Mouse (Mus musculus) forebrain, embryonic 10.5 days (tissue): ENCODE data around the gene Snx19. TPM values are rescaled to one million over a fixed set of nuclear protein-coding genes. Genes with fewer than 3 reads are reported as not detected.

Experiments
- DNase-seq: peaks from one replicate; pipeline ENCODE4 v3.0.0-alpha.2; 2017; ENCODE audit warnings: low spot score; ENCODE audit errors: extremely low spot score
- H3K27ac ChIP-seq: fragments of 300-500 bp; sonication (generic); 2 replicates; pipeline ENCODE4 v1.5.1; 2016; ENCODE audit warnings: mild to moderate bottlenecking
- H3K27me3 ChIP-seq: fragments of 300-500 bp; sonication (generic); 2 replicates; pipeline ENCODE4 v1.6.1; 2016; ENCODE audit warnings: mild to moderate bottlenecking; ENCODE audit not compliant: poor library complexity, severe bottlenecking
- H3K36me3 ChIP-seq: fragments of 300-500 bp; sonication (generic); replicated peaks from 2 replicates; pipeline ENCODE4 v1.6.1; 2016; ENCODE audit warnings: mild to moderate bottlenecking, moderate library complexity
- H3K4me1 ChIP-seq: fragments of 300-500 bp; sonication (generic); 2 replicates; pipeline ENCODE4 v1.6.1; 2016
- H3K4me3 ChIP-seq: fragments of 300-500 bp; sonication (generic); 2 replicates; pipeline ENCODE4 v1.5.1; 2016; ENCODE audit warnings: mild to moderate bottlenecking, moderate library complexity
- H3K9me3 ChIP-seq: fragments of 300-500 bp; sonication (generic); 2 replicates; pipeline ENCODE4 v1.6.1; 2016; ENCODE audit warnings: mild to moderate bottlenecking, moderate library complexity
- WGBS: fragments of 180-500 bp; shearing (Covaris S2); methylation state at CpG from one replicate; pipeline ENCODE4 v1.1.7; 2016; 5-methylcytosine and 5-hydroxymethylcytosine counted together
- polyA plus RNA-seq: library from polyadenylated mRNA; unstranded; fragments of >200 nt; fragmentation: Nextera tagmentation; extraction: Ambion mirVana; gene quantifications from 2 replicates; pipeline ENCODE4 v1.2.1, GENCODE M21; 2016

Gene Snx19
- polyA plus RNA-seq, result 22.0 and 22.9 TPM in 2 replicates

DNA sequence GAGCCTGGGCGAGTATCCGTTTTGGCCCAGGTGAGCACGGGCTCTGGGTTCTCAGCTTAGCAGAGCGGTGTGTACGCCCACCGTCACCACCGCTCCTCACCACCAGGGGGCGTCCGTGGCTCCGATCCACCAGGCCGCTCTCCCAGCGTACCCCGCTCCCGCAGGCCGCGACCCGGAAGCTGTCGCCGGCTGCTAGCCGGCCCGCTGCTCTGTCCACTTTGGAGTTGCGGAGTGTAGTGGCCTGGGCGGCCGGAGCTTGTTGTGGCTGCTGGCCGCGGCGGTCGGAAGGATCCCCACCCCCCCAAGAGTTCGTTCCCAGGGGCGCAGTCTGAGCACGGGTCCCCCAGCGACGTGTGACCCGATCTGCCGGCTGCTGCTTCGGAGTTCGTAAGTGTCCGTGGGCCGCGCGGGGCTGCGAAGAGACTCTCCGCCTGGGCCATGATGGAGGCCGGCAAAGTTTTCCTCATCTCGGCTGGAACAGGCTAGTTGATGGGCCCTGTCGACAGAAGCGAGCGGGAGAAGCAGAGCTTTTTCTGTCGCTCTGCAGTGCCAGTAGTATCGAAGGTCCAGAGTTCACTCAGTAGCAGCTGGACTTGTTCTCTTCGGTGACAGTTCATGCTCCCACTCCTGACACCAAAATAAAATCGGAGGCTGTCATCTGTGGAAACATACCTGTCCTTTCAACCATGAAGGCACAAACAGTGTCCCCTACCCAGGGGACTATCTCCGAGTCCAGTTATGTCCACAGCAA lies at the start of gene Snx19:
TSS of gene Snx19 (plus strand) at position 227 of the 751 bp plus-strand sequence.
- DNase-seq, result peak; percentile 90
- WGBS, result 5% methylated on average over 53 of the region's 53 CpGs
- H3K27ac ChIP-seq, result peak within 1 kb of the TSS; percentile 90
- no peaks in the 10 kb centered on the region for H3K27me3 ChIP-seq
- H3K36me3 ChIP-seq, result peaks cover 17% of the 10 kb centered on the region
- peaks cover 37% of the 10 kb centered on the region for H3K4me1 ChIP-seq
- no peaks in the 10 kb centered on the region for H3K9me3 ChIP-seq
- H3K4me3 ChIP-seq, result peak within 1 kb of the TSS; percentile 80

DNA sequence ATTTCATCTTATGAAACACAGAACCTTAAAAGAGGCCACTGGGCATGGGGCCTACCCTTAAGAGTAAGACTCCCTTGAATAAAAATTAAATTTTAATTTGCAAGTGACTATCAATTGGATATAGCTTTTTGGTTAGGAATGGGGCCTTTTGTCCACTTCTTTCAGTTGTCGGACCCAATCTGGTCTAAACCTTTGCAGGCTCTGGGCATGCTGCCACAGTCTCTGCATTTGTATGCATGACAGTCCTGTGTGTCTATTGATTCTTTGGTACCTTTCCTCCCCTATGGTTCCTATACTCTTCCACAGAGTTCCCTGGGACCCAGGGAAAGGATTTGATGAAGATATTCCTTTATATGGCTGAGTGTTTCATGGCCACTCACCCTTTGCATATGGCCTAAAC lies 26.1 kb upstream of the Snx19 start:
- WGBS, result 97% methylated on average over 1 of the region's 1 CpGs
- Histone ChIP-seq H3K27me3 (no peaks in the 10 kb centered on the region), H3K9me3 (no peaks in the 10 kb centered on the region), H3K36me3 (no peaks in the 10 kb centered on the region), H3K4me1 (no peaks in the 10 kb centered on the region), H3K4me3 (no peak overlapping the region), H3K27ac (no peak overlapping the region)
- no peak for DNase-seq

DNA sequence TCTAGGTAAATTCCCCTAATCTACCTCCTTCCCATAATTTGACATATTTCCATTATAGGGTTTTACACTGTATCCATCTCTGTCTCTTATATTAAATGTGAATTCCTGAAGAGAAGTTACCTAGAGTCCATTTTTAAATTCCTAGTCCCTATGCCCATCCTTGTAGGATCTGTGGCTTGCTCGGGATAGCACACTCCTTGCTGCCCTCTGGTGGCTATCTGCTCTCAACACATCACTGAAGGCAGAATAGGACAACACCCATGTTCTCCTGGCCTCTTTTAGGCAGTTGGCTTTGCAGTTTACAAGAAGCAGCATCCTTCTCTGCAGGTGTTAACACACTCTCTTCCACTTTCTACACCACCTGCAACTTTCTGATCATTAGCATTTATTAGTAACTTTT lies 4.0 kb upstream of the Snx19 start:
- peaks cover 8% of the 10 kb centered on the region for H3K4me1 ChIP-seq
- no peaks in the 10 kb centered on the region for H3K9me3 ChIP-seq
- DNase-seq, result peak; percentile 32
- peaks cover under 1% of the 10 kb centered on the region for H3K36me3 ChIP-seq
- H3K27ac ChIP-seq, result no peak overlapping the region
- no peak overlapping the region for H3K4me3 ChIP-seq
- H3K27me3 ChIP-seq, result no peaks in the 10 kb centered on the region
- 0% methylated on average over 1 of the region's 1 CpGs for WGBS

DNA sequence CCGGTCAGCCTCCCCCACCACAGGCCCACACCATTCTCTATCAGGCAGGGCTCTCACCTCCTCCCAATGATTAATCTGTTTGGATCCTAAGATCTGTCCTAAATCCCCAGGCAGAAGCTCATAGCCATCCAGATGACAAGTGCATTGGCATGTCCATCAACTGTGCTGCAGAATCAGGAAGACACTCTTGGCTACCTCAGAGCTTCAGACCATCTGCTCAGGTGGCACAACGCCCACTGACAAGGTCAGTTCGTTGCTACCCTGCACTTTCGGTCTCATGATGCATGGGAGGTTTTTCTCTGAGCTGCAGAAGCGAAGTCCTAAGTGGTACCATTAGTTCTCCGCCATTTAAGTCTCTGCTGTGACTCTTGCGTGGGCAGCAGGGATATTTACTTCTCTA lies 1.7 kb upstream of the Snx19 start:
- Histone ChIP-seq H3K9me3 (no peaks in the 10 kb centered on the region), H3K27me3 (no peaks in the 10 kb centered on the region), H3K4me3 (no peak overlapping the region), H3K4me1 (peaks cover 30% of the 10 kb centered on the region), H3K36me3 (peaks cover 14% of the 10 kb centered on the region), H3K27ac (no peak overlapping the region)
- no peak for DNase-seq
- WGBS, result 92% methylated on average over 7 of the region's 7 CpGs

DNA sequence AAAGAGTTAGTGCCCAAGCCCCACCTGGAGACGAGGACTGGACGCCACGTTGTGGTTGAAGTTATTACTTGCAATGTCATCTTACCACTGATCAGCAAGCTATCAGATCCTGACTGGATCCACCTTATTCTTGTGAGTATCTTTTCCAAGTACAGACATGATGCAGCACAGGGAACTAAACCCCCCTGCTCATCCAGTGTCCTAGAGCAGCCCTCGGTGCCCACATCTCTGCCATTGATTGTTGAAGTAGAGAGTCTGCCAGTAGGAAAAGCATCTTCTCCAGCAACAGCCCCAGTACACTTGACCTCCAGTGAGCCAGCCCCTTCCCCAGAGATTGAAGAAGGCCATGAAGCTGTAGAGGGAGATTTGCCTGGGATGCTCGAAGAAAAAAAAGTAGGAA lies 1.3 kb downstream of the Snx19 start:
- Histone ChIP-seq H3K9me3 (no peaks in the 10 kb centered on the region), H3K36me3 (peaks cover 29% of the 10 kb centered on the region), H3K4me1 (peaks cover 37% of the 10 kb centered on the region), H3K27ac (no peak overlapping the region), H3K27me3 (no peaks in the 10 kb centered on the region), H3K4me3 (peak overlapping the region; percentile 80)
- no peak for DNase-seq
- WGBS, result 91% methylated on average over 5 of the region's 5 CpGs

DNA sequence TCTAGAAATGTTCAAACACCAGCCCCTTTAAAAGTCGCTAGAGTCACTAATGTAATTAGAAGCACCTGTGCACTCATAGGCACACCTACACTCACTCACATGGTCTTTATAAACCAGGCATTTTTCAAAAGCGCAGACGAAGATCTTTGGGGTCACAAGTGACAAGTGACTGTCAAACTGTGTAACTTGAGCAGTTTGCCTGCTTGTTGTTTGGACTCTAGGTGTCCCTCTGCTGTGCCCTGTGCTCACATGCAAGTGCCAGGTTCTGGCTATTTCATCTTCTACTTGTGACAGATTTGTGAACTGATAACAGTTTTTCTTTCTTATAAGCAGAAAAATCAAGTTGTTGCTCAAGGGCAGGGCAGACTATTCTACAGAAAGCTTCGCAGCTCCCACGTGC lies 3.5 kb downstream of the Snx19 start:
- Histone ChIP-seq H3K9me3 (no peaks in the 10 kb centered on the region), H3K4me3 (no peak overlapping the region), H3K27ac (no peak overlapping the region), H3K4me1 (peaks cover 37% of the 10 kb centered on the region), H3K27me3 (no peaks in the 10 kb centered on the region), H3K36me3 (peaks cover 50% of the 10 kb centered on the region)
- 79% methylated on average over 5 of the region's 5 CpGs for WGBS
- no peak for DNase-seq

DNA sequence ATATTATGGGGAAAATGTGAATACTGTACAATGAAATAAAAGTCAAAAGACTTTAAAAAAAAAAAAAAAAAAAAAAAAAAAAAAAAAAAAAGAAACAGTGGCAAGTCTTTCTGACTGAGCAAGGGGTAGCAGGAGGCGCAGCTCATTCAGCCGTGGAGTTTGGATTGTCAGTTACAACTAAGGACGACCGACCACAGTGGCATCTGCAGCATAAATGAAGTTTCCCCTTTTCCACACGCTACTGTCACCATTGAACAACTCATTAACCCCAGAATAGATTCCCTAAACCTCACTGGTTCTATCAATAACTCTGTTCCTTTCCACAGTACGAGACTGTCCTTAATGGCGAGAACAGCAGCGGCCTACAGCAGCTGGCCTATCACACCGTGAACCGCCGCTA lies 5.0 kb downstream of the Snx19 start:
- 96% methylated on average over 11 of the region's 11 CpGs for WGBS
- peaks cover 65% of the 10 kb centered on the region for H3K36me3 ChIP-seq
- no peak overlapping the region for H3K4me3 ChIP-seq

DNA sequence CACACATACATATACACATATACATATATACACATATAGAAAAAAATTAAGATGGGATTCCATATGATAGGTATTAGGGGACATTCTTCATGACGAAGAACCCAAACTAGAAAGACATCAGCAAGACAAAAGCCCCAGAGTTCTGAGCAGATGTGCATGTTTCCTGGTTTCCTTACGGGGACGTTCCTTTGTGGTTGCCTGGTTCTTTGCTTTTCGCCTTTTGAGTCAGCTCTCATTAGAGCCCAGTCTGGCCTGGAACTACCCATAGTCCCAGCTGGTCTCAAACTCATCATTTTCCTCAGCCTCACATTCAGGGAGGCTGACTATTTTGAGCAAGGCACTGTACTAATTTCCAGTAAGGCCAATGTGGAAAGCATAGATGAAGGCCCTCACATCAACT lies 7.0 kb downstream of the Snx19 start:
- no peak overlapping the region for H3K4me3 ChIP-seq
- H3K4me1 ChIP-seq, result peaks cover 19% of the 10 kb centered on the region
- 90% methylated on average over 4 of the region's 4 CpGs for WGBS
- H3K9me3 ChIP-seq, result no peaks in the 10 kb centered on the region
- DNase-seq, result no peak
- H3K27me3 ChIP-seq, result no peaks in the 10 kb centered on the region
- peaks cover 74% of the 10 kb centered on the region for H3K36me3 ChIP-seq
- H3K27ac ChIP-seq, result no peak overlapping the region

More for the DNA sequence above, 5.0 kb downstream of the Snx19 start:
- H3K27me3 ChIP-seq, result no peaks in the 10 kb centered on the region
- DNase-seq, result no peak
- H3K4me1 ChIP-seq, result peaks cover 37% of the 10 kb centered on the region
- H3K9me3 ChIP-seq, result no peaks in the 10 kb centered on the region
- no peak overlapping the region for H3K27ac ChIP-seq

DNA sequence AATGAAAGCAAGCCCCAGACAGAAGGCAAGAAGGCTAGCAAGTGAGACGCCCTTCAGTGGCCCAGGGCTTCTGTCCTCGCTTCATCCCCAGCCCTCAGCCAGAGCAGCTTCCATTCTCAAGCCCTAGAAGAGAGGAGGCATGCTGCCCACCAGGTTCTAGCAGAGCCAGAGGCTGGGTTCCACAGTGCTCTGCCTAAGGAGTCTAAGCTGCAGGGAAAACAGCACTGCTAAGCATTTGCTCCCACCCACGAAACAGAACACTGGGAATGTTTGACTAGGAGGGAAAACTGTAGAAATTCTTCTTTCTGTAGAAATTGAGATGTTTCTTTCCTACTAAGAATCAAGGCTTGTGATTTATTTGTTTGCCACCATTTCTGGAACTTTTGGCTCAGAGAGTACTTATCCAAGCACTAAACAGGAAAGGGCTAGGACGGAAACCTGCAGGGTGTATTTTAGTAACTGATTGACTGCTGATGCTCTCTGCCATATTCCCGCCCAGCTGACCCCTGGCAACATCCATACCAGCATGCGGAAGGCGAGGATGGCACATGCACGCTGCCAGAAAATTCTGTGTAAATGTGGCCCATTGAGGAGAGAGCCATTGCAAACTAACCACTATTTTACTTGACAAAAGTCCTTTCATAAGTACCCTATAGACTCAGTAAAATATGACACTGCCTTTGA lies 9.1 kb downstream of the Snx19 start:
- DNase-seq, result no peak
- 91% methylated on average over 8 of the region's 8 CpGs for WGBS
- H3K4me1 ChIP-seq, result no peaks in the 10 kb centered on the region
- H3K4me3 ChIP-seq, result no peak overlapping the region
- H3K36me3 ChIP-seq, result peaks cover 92% of the 10 kb centered on the region
- no peaks in the 10 kb centered on the region for H3K27me3 ChIP-seq
- no peak overlapping the region for H3K27ac ChIP-seq
- no peaks in the 10 kb centered on the region for H3K9me3 ChIP-seq

DNA sequence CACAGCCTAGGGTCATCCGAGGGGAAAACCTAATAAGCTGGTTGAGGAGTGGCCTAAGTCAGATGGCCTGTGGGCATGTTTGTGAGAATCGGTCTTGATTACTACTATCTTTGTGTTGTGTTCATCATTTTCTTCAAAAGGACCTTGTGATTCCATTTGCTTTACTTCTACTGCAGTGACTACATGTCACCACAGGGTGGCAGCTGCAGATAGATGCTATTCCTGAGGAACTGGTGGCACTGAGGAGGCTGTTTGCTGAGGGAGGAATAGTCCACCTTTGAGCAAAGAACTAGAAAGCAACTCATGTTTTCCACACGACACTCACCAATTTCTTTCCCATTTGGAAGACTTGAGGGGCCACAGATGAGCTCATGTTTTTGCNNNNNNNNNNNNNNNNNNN lies 11.6 kb downstream of the Snx19 start:
- no peaks in the 10 kb centered on the region for H3K27me3 ChIP-seq
- H3K27ac ChIP-seq, result no peak overlapping the region
- H3K4me3 ChIP-seq, result no peak overlapping the region
- WGBS, result 64% methylated on average over 3 of the region's 3 CpGs
- H3K4me1 ChIP-seq, result no peaks in the 10 kb centered on the region
- DNase-seq, result no peak
- peaks cover 98% of the 10 kb centered on the region for H3K36me3 ChIP-seq
- H3K9me3 ChIP-seq, result no peaks in the 10 kb centered on the region

DNA sequence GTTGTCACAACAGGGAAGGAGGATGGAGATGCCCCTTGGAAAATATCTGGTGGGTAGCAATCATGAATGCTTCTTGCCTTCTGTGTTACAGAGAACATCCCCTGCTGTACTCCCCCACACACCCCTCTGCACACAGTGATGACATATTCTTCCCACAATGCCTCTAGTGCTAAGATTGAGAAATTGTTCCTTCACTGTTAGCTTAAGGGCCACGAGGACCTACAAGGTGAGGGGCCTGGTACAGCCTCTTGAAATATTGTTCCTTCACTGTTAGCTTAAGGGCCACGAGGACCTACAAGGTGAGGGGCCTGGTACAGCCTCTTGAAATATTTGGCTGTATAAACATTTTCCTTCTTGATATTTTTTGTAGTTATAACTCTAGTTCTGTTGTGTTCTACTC lies 14.9 kb downstream of the Snx19 start:
- no peaks in the 10 kb centered on the region for H3K4me1 ChIP-seq
- no peak for DNase-seq
- H3K27ac ChIP-seq, result no peak overlapping the region
- 97% methylated on average over 2 of the region's 2 CpGs for WGBS
- H3K27me3 ChIP-seq, result no peaks in the 10 kb centered on the region
- peaks cover 99% of the 10 kb centered on the region for H3K36me3 ChIP-seq
- H3K4me3 ChIP-seq, result no peak overlapping the region
- H3K9me3 ChIP-seq, result no peaks in the 10 kb centered on the region

DNA sequence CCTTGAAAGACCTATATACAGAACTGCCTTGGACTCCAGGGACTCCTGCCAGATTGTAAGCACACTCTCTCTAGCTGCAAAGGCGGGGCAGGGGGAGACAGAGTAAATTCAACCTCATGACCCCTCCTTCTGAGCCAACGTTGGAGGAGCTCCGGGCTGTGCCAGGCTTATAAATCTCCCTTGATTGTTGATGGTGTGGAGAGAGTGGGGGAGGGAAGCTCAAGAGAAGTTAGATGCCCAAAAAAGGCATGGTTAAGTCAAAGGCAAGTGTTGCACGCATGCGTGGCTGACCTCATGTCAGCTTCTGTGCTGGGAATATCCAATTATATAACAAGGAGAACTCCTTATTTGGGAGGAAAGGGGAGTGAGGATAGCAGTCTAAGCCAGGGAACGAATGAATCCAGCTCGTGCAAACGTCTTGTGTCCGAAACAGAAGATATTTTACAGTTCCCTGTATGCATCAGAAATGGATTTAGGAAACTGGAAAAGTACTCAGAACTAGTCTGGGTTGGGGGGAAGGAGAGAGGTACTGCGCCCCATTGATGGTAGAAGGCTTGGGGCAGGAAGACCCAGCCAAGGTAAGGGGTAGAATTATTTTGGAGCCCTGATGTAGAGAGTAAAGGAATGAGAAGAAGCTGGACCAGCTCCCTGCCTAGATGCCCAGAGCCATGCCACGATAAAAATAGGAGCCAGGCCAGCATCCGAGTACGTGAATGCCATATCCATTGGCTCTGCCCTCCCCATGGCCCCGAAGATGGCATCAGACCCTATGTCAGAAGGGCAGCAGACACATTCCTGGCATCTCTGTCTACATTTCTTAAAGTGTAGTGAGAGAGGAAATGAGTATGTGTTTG lies 18.6 kb downstream of the Snx19 start:
- 88% methylated on average over 14 of the region's 14 CpGs for WGBS
- no peak overlapping the region for H3K4me3 ChIP-seq
- peaks cover 80% of the 10 kb centered on the region for H3K36me3 ChIP-seq
- no peaks in the 10 kb centered on the region for H3K9me3 ChIP-seq
- H3K4me1 ChIP-seq, result peaks cover 19% of the 10 kb centered on the region
- DNase-seq, result no peak
- no peak overlapping the region for H3K27ac ChIP-seq
- 0 out of 2 replicates have a peak, but pooled peaks cover 6% of the 10 kb centered on the region for H3K27me3 ChIP-seq
